Mouse (Mus musculus) midbrain, embryonic 16.5 days (tissue): ENCODE data around the gene Icam1. TPM values are rescaled to one million over a fixed set of nuclear protein-coding genes. Genes with fewer than 3 reads are reported as not detected.
"Not testable (repeated sequence)": the region's sequence is repeated elsewhere in the genome, so short reads cannot be mapped to it uniquely, and the experiment has no call there.

ENCODE experiments used
- ATAC-seq: fragments of 200-750 bp; cut with Nextera tagmentation; 2 replicates; pipeline ENCODE4 v1.8.0; 2017; ENCODE audit warnings: moderate TSS enrichment
- H3K27ac ChIP-seq: fragments of 300-500 bp; sonication (generic); 2 replicates; pipeline ENCODE4 v1.5.1; 2014; ENCODE audit warnings: mild to moderate bottlenecking, low read length, mixed read lengths
- H3K27me3 ChIP-seq: fragments of 300-500 bp; sonication (generic); 2 replicates; pipeline ENCODE4 v1.6.1; 2014; ENCODE audit warnings: low read depth, low read length, mixed read lengths; ENCODE audit not compliant: control insufficient read depth, insufficient read depth
- H3K36me3 ChIP-seq: fragments of 300-500 bp; sonication (generic); 2 replicates; pipeline ENCODE4 v1.6.1; 2014; ENCODE audit warnings: mild to moderate bottlenecking, low read length, moderate library complexity, mixed read lengths; ENCODE audit not compliant: control insufficient read depth, insufficient read depth
- H3K4me1 ChIP-seq: fragments of 300-500 bp; sonication (generic); 2 replicates; pipeline ENCODE4 v1.6.1; 2014; ENCODE audit warnings: mild to moderate bottlenecking, low read length, mixed read lengths; ENCODE audit not compliant: control insufficient read depth, insufficient read depth
- H3K4me2 ChIP-seq: fragments of 300-500 bp; sonication (generic); 2 replicates; pipeline ENCODE4 v1.6.1; 2014; ENCODE audit warnings: mild to moderate bottlenecking, low read length, mixed read lengths
- H3K4me3 ChIP-seq: fragments of 300-500 bp; sonication (generic); 2 replicates; pipeline ENCODE4 v1.5.1; 2014; ENCODE audit warnings: low read depth, mild to moderate bottlenecking, low read length, moderate library complexity, mixed read lengths
- H3K9ac ChIP-seq: fragments of 300-500 bp; sonication (generic); 2 replicates; pipeline ENCODE4 v1.6.1; 2014; ENCODE audit warnings: low read depth, low read length, mixed read lengths
- H3K9me3 ChIP-seq: fragments of 300-500 bp; sonication (generic); replicated peaks from 2 replicates; pipeline ENCODE4 v1.6.1; 2014; ENCODE audit warnings: mild to moderate bottlenecking, low read length, mixed read lengths; ENCODE audit not compliant: control insufficient read depth, poor library complexity, severe bottlenecking
- WGBS: fragments of 180-500 bp; shearing (Covaris S2); extraction: QIAGEN DNeasy Blood & Tissue Kit; methylation state at CpG from one replicate; pipeline ENCODE4 v1.1.7; 2014; 5-methylcytosine and 5-hydroxymethylcytosine counted together
- polyA plus RNA-seq: library from polyadenylated mRNA; unstranded; fragments of >200 nt; fragmentation: Nextera tagmentation; extraction: Ambion mirVana; gene quantifications from 2 replicates; pipeline ENCODE4 v1.2.1, GENCODE M21; 2015

Icam1 gene
- polyA plus RNA-seq, 1 experiment from 2014 or later, result 3.0 TPM

DNA sequence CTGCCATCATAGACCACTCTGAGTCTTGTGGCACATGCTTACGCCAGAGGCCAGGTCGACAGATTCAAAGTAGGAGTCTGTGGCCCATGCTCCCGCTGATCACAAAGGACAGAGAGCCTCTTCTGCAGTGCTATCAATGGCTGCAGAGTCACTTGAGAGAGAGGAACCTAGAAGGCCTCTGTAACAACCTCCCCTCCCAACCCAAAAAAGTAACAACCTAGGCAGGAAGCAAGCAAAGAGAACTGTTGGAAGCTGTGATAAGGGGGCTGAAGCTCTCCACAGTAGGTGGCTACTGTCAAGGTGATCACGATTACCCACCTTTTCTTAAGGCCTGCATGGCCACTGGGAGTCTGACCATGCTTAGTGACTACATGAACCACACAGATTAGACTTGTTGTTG, 27.8 kb downstream of the Icam1 start:
- Histone ChIP-seq H3K36me3 (no peaks in the 10 kb centered on the region), H3K9me3 (no peaks in the 10 kb centered on the region), H3K9ac (no peak overlapping the region), H3K4me1 (no peaks in the 10 kb centered on the region), H3K27ac (no peak overlapping the region), H3K4me3 (no peak overlapping the region), H3K4me2 (no peak overlapping the region), H3K27me3 (peaks cover 18% of the 10 kb centered on the region)
- WGBS, result 93% methylated on average over 4 of the region's 4 CpGs
- ATAC-seq, result no peak

DNA sequence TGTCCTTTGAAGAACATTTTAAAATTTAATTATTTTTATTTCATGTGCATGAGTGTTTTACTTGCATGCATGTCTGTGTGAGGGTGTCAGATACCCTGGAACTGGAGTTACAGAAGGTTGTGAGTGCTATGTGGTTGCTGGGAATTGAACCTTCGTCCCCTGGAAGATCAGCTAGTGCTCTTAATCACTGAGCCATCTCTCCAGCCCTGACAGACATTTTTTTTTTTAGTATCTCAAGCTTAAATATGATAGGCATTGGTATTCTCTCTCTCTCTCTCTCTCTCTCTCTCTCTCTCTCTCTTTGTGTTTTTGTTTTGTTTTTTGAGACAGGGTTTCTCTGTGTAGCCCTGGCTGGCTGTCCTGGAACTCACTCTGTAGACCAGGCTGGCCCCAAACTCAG, 29.0 kb downstream of the Icam1 start:
- not testable (repeated sequence) for H3K4me2 ChIP-seq, ATAC-seq
- WGBS, result 68% methylated on average over 1 of the region's 1 CpGs

DNA sequence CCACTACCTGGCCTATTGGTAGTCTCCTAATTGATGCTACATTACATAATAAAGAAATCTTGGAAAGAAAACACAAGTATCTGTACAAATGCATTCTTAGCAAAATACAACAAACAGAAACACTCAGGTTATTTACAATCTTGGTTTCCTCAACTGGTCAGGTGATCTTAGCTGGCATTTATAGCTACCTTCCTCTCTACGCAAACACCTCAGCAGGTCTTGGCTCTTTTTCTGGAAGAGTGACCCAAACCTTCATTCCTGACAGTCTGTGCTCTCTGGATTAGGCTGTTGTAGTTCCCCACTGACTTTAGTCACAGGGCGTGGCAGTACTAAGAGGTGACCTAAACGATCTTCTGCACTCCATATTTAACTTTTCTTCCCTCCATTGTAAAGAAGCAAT, 29.4 kb downstream of the Icam1 start:
- Histone ChIP-seq H3K9me3 (no peaks in the 10 kb centered on the region), H3K4me1 (no peaks in the 10 kb centered on the region)
- 82% methylated on average over 3 of the region's 3 CpGs for WGBS

More for the DNA sequence above, 29.0 kb downstream of the Icam1 start:
- H3K4me3 ChIP-seq, H3K27ac ChIP-seq, H3K27me3 ChIP-seq, H3K36me3 ChIP-seq, H3K9ac ChIP-seq, H3K9me3 ChIP-seq, H3K4me1 ChIP-seq: not testable (repeated sequence)

DNA sequence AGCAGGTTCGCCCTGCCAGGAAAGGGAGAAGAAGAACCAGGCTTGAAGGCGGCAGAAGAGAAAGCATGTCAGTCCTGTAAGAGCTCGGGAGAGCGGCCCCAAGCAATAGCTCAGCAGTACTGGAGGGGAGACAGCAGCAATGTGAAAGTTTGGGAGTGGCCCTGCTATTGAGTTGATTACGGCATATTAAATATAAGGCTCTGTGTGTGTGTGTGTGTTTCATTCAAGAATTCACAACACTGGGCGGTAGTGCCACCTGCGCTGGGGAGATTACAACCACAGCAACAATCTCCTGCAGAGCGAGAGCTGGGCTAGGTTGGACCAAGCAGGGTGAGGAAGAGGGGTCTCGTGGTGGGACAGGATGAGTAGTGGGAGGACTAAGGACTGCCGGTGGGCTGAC, 35.8 kb downstream of the Icam1 start:
- H3K4me3 ChIP-seq, result no peak overlapping the region
- 70% methylated on average over 10 of the region's 10 CpGs for WGBS
- H3K36me3 ChIP-seq, result no peaks in the 10 kb centered on the region
- H3K4me2 ChIP-seq, result no peak overlapping the region
- H3K9me3 ChIP-seq, result no peaks in the 10 kb centered on the region
- H3K27ac ChIP-seq, result no peak overlapping the region
- no peak for ATAC-seq
- H3K27me3 ChIP-seq, result no peaks in the 10 kb centered on the region
- no peak overlapping the region for H3K9ac ChIP-seq
- no peaks in the 10 kb centered on the region for H3K4me1 ChIP-seq

More for the DNA sequence above, 29.4 kb downstream of the Icam1 start:
- Histone ChIP-seq H3K9ac (no peak overlapping the region), H3K4me2 (no peak overlapping the region), H3K27ac (no peak overlapping the region), H3K36me3 (no peaks in the 10 kb centered on the region), H3K27me3 (peaks cover 5% of the 10 kb centered on the region), H3K4me3 (no peak overlapping the region)
- no peak for ATAC-seq

- 91% methylated on average over 2 of the region's 2 CpGs for WGBS
- ATAC-seq, result no peak
- Histone ChIP-seq H3K27me3 (no peaks in the 10 kb centered on the region), H3K4me2 (no peak overlapping the region), H3K4me1 (no peaks in the 10 kb centered on the region), H3K9me3 (no peaks in the 10 kb centered on the region), H3K27ac (no peak overlapping the region), H3K4me3 (no peak overlapping the region), H3K36me3 (peaks cover 22% of the 10 kb centered on the region), H3K9ac (no peak overlapping the region)
These were observed 47.1 kb downstream of the Icam1 start for GRCm38 (mm10) chr9:21062928-21063327.

- no peak within 1 kb of the TSS for H3K9ac ChIP-seq
- peaks cover 6% of the 10 kb centered on the region for H3K4me1 ChIP-seq
- no peak within 1 kb of the TSS for H3K4me3 ChIP-seq
- no peaks in the 10 kb centered on the region for H3K9me3 ChIP-seq
- no peak for ATAC-seq
- H3K27ac ChIP-seq, result no peak within 1 kb of the TSS
- no peak within 1 kb of the TSS for H3K4me2 ChIP-seq
- no peaks in the 10 kb centered on the region for H3K27me3 ChIP-seq
- H3K36me3 ChIP-seq, result peaks cover 22% of the 10 kb centered on the region
- 88% methylated on average over 27 of the region's 27 CpGs for WGBS
These were observed 51.4 kb downstream of the Icam1 start, which contains the start of gene Zglp1 for GRCm38 (mm10) chr9:21067006-21067684. Zglp1 (minus strand) TSS chr9:21067093.

- Histone ChIP-seq H3K27me3 (no peaks in the 10 kb centered on the region), H3K4me2 (peak overlapping the region; percentile 85), H3K4me1 (peaks cover 16% of the 10 kb centered on the region), H3K9me3 (no peaks in the 10 kb centered on the region), H3K27ac (no peak overlapping the region), H3K9ac (peak overlapping the region; percentile 91), H3K36me3 (peaks cover 21% of the 10 kb centered on the region), H3K4me3 (peak overlapping the region; percentile 93)
- 0 out of 2 replicates have a peak, but pooled peaks have one; percentile 15 for ATAC-seq
- WGBS, result 15% methylated on average over 4 of the region's 4 CpGs
These were observed 56.9 kb downstream of the Icam1 start for GRCm38 (mm10) chr9:21072641-21073040.

DNA sequence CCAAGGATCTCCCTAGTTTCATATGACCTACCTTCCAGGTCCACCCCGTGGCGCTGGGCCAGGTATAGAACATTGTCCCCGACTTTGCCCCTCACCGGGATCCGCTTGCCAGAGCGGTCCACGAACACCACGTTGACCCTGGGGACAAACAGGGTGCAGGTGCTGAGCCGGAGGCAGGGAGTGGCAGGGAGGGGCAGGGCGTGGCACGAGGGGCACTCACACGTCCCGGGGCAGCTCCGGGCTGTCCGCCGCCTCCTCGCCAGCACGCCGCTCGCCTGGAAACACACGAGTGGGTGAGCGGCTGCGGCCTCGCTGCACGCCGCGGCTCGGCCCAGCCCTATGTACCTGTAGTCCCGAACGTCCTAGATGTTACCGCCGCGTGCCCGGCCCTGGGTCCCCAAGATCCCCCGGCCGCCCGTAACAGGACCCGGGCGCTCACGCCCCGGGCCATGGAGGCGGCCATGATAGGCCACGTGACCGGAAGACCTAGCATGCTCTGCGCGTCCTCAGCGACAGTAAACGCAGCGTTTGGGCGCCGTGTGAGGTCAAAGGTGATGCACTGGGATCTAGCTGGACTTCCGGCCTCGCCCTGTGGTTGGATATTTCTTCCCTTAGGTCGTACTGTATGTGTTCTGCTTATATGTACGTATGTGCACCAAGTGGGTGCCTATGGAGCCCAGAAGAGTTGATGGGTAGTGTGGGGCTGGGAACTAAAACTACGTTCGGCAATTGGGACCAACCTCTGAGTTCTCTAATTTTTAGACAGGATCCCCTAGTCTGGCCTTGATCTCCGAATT, 57.5 kb downstream of the Icam1 start, which contains the start of the genes Gm49373 and Fdx1l:
Gene Gm49373 (minus strand): TSS at position 53 of the 797 bp plus-strand sequence.
Gene Fdx1l (minus strand): TSS at position 571 of the 797 bp plus-strand sequence.
- H3K27me3 ChIP-seq, result no peaks in the 10 kb centered on the region
- H3K27ac ChIP-seq, result peak within 1 kb of the TSS; percentile 70
- H3K4me2 ChIP-seq, result peak within 1 kb of the TSS; percentile 85
- H3K4me3 ChIP-seq, result peak within 1 kb of the TSS; percentile 93
- no peaks in the 10 kb centered on the region for H3K9me3 ChIP-seq
- peaks cover 16% of the 10 kb centered on the region for H3K4me1 ChIP-seq
- H3K9ac ChIP-seq, result peak within 1 kb of the TSS; percentile 91
- H3K36me3 ChIP-seq, result peaks cover 20% of the 10 kb centered on the region
- peak; percentile 94 for ATAC-seq
- 2% methylated on average over 58 of the region's 58 CpGs for WGBS

GRCm38 (mm10) chr9:21074173-21074572, 58.4 kb downstream of the Icam1 start:
- ATAC-seq, result no peak
- H3K9ac ChIP-seq, result no peak overlapping the region
- H3K4me2 ChIP-seq, result no peak overlapping the region
- H3K36me3 ChIP-seq, result peaks cover 22% of the 10 kb centered on the region
- H3K4me3 ChIP-seq, result no peak overlapping the region
- no peak overlapping the region for H3K27ac ChIP-seq
- WGBS, result 92% methylated on average over 1 of the region's 1 CpGs
- no peaks in the 10 kb centered on the region for H3K9me3 ChIP-seq
- H3K4me1 ChIP-seq, result peaks cover 16% of the 10 kb centered on the region
- H3K27me3 ChIP-seq, result no peaks in the 10 kb centered on the region
